Mouse (Mus musculus) hematopoietic stem cell, adult 5-6 weeks (primary cell): ENCODE data around the gene Rbfox2. TPM values are rescaled to one million over a fixed set of nuclear protein-coding genes. Genes with fewer than 3 reads are reported as not detected.

Source experiments
- ATAC-seq, 2 experiments: fragments of 125-278 bp in 1 of 2; replicated peaks in 1 of 2; 2 replicates each; pipeline ENCODE4 v1.8.0; 2016 to 2017; ENCODE audit warnings: inconsistent platforms in 2 of 2, mild to moderate bottlenecking in 2 of 2, moderate number of reproducible peaks in 2 of 2, low read depth in 1 of 2, moderate TSS enrichment in 1 of 2; ENCODE audit not compliant: low FRiP score in 2 of 2, poor library complexity in 2 of 2, severe bottlenecking in 2 of 2, insufficient read depth in 1 of 2, low TSS enrichment in 1 of 2
- total RNA-seq: library from RNA; stranded (forward); fragments of 172-1452, 232-1000 nt; gene quantifications from 2 replicates; pipeline ENCODE4 v1.2.3, GENCODE M21; 2017

The Rbfox2 gene
- total RNA-seq, 1 experiment from 2014 or later, result 11.9 TPM

DNA sequence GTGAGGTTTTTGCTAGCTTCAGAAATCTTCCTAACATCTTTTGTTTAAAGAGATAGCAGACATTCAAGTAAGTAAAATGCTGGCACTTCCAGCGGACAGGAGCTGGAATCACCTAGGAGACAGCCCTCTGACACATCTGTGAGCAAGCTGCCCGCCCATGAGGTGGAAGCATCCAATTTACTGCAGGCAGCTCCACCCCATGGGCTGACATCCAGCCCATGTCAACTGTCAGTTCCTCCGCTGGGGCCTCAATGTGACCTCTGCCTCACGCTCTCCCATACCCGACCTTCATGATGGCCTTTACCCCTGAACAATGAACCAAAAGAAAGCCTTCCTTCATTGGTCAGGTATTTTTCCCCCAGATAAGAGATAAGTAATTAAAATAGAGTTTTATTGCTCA, 121.2 kb downstream of the Rbfox2 start:
- ATAC-seq, result no peak

DNA sequence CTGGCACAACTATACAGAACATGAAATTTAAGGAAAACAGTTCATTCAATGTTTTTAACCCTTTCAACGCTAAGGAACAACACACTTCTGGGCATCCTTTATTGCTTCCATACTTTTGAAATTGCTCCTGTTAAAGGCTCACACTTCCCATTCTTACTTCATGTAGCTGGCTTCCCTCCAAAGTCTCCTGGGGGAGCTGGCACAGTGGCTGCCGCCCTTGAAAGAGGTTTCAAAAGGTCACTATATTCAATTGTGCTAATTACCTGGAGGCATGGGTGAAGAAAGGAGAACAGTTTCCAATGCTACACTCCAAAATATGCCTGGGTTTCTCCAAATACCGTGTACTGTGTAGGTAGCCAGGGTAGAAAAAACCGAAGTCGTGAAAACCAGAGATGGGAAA, 124.0 kb downstream of the Rbfox2 start:
- no peak for ATAC-seq

DNA sequence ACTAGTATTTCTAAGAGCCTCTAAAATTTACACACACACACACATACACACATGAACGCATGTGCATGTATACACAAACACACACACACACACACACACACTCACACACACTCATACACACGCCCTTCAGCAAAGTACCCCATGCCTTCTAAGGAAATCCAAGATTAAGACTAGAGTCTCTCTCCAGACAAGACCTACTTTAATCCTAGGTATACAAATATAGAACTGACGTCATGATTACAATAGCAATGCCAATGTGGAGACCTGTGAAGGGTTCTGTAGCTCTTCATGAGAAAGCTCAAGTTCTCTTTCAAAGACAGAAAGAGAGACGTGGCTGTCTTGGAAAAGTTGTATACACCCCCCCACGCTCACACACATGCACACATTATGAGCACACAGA, 132.8 kb downstream of the Rbfox2 start:
- ATAC-seq, result no peak

DNA sequence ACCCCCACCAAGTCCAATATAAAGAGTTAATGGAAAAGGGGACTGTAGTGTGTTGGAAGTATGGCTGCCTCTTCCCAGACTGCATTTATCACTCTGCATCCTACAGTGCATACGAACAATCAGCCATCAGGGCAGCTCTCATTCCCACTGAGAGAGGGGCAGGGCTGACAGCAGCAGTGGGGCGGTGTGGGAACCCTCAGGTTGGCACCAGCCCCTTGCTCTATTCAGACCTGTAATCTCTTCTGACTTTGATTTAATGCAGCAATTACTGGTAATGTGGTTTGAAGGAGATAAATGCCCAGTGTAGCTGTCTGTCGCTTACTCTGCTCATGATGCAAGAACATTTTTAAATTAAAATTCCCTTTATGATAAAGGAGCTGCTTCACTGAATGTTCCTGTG, 134.4 kb downstream of the Rbfox2 start:
- ATAC-seq, result no peak

DNA sequence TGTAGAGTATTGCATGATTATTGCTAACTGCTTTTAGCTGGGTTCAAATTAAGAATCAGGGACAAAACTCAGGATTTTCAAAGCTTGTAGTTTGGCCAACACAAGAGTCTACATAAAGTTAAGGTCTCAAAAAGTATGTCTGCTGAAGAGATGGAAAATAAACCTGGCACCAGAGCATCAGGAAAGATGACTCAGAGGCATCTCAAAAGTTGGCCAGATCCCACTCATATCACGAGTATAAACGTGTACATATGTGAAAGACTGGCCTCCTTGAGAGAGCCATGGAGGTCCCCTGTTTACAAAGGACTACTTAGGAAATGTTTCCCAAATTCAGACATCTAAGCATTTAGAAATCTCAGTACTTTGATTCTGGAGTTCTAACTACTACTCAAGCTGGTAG, 138.0 kb downstream of the Rbfox2 start:
- ATAC-seq, result no peak

DNA sequence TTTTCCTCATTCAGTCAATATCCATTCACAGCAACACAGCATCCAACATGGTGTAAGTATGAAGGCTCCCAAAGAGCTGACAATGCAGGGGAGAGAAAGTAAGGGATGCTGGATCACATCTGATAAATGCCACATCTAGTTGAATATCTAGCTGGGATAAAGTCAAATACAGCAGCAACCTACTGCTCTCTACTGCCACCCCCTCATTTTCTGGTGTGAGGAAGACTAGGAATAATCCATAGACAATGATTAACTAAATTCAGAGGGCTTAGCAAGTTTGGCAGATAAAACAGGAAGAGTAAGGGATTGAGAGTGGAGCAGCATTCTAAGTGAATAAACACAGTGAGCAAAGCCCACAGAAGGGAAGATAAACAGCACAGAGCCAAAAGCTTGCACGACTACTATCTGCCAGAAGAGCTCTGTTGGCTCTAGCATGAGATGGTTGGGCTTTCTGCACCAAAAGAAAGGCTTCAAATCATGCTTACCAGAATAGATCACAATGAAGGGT, 140.5 kb downstream of the Rbfox2 start:
- no peak for ATAC-seq

DNA sequence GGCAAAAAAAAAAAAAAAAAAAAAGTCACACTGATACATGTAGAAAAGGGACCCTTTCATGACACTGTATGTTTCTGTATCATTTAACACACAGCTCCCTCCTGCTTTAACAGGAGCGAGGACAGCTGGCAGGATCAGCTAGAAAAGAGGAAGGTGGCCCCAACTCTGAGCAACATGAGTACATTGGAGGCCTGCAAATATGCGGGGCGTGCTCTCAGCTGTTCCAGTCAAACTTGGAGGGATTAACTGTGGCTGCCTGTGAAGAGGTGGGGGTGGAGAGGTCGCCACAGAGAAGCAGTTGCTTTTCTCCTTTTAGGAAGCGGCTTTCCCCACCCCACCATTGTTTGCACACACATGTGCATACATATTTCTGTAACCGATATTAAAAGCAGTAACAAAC, 143.5 kb downstream of the Rbfox2 start:
- peak; percentile 68 to 83 for ATAC-seq

DNA sequence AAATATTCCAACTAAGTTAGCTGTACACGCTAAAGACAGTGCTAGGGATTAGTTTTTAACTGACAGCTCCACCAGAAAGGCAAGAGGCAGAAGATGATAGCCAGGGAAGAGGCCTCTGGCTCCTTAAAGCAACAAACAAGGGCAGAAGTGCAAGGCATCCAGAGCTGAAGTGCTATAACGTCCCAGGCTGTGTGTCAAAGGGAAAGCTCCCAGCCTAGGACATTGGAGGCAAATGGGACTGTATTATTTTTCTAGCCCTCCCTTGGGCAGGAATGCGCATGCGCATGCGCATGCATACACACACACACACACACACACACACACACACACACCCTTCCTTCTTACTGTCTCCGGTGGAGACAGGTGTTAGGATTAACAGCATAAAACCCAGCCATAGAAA, 143.9 kb downstream of the Rbfox2 start:
- no peak for ATAC-seq

DNA sequence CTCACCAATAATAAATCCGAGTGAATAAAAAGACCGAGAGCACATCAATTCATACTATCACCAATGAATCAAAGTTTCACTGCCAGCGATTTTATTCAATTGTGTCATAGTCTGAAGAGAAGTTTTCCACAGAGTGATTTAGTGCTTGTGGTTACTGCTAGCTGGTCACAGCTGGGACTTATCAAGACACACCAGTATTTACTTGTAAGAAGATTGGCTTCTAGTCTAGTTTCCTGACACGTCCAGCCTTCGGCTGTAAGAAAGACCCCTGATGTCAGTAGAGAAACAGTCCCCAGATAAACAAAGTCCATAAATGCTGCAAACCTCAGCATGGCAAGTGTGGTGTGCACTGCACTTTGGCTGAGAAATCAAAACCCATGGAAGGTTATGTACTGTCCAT, 145.4 kb downstream of the Rbfox2 start:
- peak in 1 of 2 experiments; percentile 30; a peak in 2 of 4 replicates for ATAC-seq

DNA sequence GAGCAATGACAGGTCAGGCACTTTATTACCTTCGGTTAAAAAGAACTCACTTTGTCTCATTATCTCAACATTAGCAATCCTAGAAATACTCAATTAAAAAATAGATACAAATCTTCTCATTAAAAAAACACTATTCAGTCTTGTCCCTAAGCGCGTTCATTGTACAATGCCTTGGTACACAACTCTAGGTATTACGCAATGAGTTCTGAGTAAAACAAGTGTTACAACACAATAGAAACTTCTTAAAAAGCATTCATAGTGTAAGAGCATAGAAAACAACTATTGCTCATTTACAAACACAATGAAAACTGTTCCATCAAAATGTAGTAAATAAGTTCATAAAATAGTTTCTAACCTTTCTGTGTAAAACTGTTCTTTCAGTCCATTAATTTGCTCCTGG, 146.0 kb downstream of the Rbfox2 start:
- ATAC-seq, result no peak

DNA sequence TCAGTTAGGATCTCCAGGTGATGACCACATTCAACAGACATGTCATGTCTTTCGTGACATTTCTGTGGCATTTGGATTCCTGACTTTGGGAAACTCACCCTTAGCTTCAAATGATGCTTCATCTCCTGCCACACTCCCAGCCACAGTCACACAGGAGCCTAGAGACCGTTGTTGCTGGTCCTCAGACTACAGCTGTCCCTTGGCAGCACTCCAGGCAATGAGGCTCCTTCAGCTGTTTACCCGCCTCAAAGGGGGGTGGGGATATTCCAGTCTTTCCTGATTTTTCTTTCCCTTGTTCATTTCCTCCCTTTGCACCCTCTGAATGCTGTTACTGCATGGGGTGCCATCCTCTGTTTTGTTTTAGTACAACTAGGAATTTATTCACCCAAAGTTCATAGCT, 150.3 kb downstream of the Rbfox2 start:
- no peak for ATAC-seq

DNA sequence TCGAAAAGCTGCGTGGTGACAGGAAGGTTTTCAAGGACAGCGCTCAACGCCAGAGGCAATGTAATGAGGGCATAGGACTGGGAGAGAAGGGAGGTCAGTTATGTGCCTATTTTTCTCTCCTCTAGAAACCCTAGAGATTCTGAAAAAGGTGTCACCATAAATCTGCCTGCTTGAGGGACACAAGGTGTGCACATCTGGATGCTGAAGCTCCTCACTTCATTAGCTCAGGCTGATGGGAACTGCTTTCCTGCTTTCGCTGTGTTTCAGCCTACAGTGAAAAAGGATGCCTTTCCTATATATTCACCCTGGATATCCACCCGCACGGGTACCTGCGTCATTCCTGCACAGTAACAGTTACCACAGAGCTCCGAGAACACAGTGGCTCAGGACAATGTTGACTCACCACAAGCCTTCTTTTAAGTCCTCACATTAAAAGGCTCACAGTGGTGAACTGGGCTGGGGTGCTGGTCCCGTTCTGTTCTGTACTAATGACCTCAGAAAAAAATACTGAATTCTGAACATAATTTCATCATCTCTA, 152.5 kb downstream of the Rbfox2 start:
- no peak for ATAC-seq

DNA sequence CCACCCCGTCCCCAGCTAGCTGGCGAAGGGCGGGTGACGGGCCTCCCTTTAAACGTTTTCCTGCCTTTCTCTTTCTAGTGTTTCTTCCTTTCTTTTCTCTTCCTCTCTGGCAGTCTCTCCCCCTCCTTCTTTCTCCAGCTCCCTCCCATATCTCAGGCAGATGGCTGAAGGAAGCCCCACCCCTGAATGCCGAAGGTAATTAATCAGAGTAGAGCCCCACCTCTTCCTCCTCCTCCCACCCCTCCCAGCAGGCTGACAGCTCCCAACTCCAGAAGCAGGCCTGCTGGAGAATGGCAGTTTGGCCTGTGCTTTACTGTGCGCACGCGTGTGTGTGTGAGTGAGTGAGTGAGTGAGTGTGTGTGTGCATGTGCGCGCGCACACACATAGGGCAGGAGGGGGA, 153.2 kb downstream of the Rbfox2 start:
- peak; percentile 33 to 49; a peak in 2 of 4 replicates for ATAC-seq

DNA sequence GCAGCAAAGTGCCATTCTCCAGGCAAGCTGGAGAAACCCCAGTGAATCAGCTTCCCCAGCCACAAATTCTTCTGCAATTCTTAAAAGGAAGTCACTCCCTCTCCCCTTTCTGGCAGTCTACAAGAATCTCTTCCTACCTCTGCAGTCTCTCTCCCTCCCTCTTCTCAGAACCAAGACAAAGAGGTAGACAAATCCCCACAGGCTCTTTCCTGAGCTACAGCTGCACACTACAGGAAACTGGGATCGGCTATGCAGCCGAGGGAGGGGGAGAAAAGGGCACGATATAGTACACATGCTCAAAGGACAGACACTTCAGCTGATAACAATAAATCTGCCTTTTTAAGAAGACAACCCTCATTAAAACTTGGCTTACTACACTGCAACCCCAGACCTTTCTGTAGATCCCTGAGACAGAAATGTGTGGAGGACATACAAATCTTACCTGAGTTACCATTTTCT, 153.7 kb downstream of the Rbfox2 start:
- peak in 1 of 2 experiments; percentile 39; a peak in 1 of 4 replicates for ATAC-seq

DNA sequence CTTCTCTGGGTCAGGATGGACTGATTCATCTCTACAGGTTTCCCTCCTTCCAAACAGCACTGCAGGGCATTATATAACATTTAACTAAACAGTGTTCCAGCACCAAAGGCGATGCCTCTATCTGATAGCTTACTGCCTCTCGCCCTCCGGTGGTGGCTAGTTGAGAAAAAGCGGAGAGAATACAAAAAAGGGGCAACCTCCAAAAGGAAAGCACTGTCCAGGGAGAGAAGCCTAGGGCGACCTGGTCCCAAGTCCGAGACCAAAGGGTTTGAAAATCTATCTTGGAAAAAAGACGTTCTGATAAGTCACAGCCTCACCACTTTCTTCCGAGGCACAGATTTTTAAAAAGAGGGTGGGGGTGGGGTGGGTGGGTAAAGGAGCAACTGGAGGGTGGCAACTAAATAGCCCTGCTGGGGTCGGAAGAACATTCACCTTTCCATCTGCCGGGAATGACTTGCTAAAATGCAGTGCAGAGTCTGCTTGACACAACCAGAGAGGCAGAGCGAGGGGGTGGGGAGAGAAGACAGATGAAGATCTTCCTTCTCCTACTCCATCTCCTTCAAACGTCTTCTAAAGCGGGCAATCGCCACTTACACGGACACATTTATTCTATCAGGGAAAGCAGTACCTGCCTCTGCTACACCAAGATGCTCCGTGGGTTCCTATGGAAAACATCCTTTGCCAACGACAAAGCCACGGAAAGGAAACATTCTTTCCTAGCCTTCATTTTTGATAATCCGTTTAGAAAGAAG, 154.3 kb downstream of the Rbfox2 start:
- 0 out of 4 replicates have a peak, but pooled peaks of 1 of the 2 experiments have one; percentile 25 for ATAC-seq

DNA sequence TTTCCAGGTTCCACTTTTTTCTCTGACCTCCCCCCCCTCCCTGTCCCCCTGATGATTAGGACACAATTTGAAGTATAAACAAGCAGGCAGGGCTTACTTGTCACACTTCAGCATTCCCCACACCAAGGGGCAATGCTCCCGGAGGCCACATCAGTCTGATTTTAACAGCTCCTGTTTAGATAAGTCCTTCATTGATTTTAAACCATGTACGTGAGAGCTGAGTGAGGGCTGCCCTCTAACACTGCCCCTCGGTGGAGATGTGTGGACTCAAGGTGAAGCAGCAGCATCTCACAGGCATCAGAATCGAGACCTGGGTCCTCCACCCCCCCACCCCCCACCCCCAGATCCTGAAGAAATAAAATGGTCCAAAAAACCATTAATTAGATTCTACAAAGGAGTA, 155.0 kb downstream of the Rbfox2 start:
- no peak for ATAC-seq

DNA sequence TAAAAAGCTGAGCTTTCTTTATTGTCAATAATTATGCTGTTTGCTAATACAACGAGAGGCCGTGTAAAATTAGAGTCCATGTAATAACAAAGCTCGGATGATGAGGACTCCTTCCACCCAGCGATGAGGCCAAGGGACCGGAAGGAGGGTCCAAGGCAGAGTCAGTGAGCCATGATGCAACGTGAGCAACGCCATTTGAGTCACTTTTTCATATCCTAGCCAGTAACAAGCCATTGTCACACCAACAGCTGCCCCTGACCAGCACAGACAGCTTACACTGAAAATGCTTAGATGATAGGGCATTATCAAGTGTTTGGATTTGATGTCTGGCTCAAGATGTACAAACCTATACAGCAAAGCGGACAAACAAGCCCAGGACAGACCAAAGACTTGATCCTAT, 155.6 kb downstream of the Rbfox2 start:
- no peak for ATAC-seq

DNA sequence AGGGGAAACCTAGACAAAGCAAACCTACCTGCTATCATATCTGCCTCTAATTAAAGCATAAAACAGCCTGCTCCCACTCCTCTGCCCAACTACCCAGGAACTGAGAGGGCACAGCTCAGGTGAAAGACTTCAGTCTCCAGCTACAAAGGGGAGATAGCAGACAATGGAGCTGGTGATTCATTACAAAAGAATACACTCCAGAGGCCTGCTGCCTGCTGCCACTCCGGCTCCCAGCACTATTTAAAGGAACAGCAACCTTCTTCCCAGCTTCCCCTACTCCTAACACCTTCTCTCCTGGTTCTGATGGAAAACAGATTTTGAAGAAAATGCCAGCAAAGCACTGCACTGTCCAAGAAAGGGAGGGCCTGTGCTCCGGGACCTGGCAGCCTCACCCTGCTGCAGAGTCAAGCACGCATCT, 156.4 kb downstream of the Rbfox2 start:
- no peak for ATAC-seq

DNA sequence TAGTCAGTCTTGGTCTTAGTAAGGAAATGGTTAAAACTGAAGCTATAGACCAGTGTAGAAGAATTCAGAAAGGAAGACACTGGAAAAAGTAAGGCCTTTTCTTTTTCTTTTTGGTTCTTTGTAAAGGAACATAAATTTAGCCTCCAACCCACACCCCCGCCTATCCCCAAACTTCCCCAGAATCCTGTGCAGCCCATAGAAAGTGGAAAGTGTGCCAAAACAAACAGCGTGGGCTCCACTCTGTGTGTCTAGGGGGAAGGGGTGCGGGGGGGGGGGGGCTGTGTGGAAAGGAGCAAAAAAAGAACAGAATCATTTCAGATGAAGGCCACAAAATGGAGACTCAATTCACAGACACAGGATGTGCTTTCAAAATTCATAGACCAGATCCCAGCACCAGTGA, 156.8 kb downstream of the Rbfox2 start:
- ATAC-seq, result no peak
